In genomic region chr6:99378997-99379710, GRCm38 (mm10) we compare ENCODE assay signal across 8 mouse cellular contexts.
A peak's percentile ranks its signal among the peaks of the same experiment; 100 is the strongest.
DNase-seq lines count a peak whose midpoint lies in the region; ATAC-seq lines count a peak whose summit lies in the region.

No protein-coding gene starts in this region.

- WGBS in hindbrain, embryonic 12.5 days, result 69% methylated on average over 7 of the region's 7 CpGs

- peak; percentile 44 for DNase-seq in gastrocnemius, postnatal 25 days
- DNase-seq in gastrocnemius, postnatal 10 days, result no peak
- DNase-seq in embryo, embryonic 10.5 days (ENCODE audit: low spot score), result peak; percentile 54
- peak; percentile 34 for DNase-seq in kidney, adult 11 months
- peak; percentile 67 for DNase-seq in lung, postnatal 14 days
- DNase-seq in left cerebral cortex, postnatal 14 days (ENCODE audit: low spot score in 2 of 2), result no peak
- no peak for DNase-seq in MN1 (ENCODE audit: low spot score)

- no peaks in the 10 kb centered on the region for H3K9me3 ChIP-seq in hindbrain, embryonic 12.5 days (replicated peaks)

- intact Hi-C loops in left cerebral cortex, postnatal 14 days (cut with DNase I), result loop anchor here (5.0 kb wide), 1 partner anchor 143 kb away; the partner anchor contains the start of gene Foxp1

- no peak overlapping the region for H3K27ac ChIP-seq in hindbrain, embryonic 12.5 days

- no peaks in the 10 kb centered on the region for H3K27me3 ChIP-seq in hindbrain, embryonic 12.5 days

- H3K4me2 ChIP-seq in hindbrain, embryonic 12.5 days (replicated peaks), result no peak overlapping the region

- no peaks in the 10 kb centered on the region for H3K36me3 ChIP-seq in hindbrain, embryonic 12.5 days

- no peak overlapping the region for H3K9ac ChIP-seq in hindbrain, embryonic 12.5 days

- peaks cover 23% of the 10 kb centered on the region for H3K4me1 ChIP-seq in hindbrain, embryonic 12.5 days

- ATAC-seq in hindbrain, embryonic 12.5 days (ENCODE audit: low FRiP score), result no peak

- H3K4me3 ChIP-seq in hindbrain, embryonic 12.5 days, result no peak overlapping the region

Comparison
In these comparisons a context has a peak if more than half of its experiments do, and no peak if none do; other contexts are left out.
1. DNase-seq: peak in gastrocnemius, postnatal 25 days (single experiment), embryo, embryonic 10.5 days (single experiment), kidney, adult 11 months (single experiment) and lung, postnatal 14 days (single experiment); none in gastrocnemius, postnatal 10 days (single experiment), left cerebral cortex, postnatal 14 days (0 of 2) and MN1 (single experiment).